Mouse (Mus musculus) E14TG2a.4 (cell line): Measurements from ENCODE around the gene AI837181.

Experiments used
- CTCF ChIP-seq: conservative IDR thresholded peaks from 2 replicates; pipeline ENCODE4 v1.5.1; 2014; ENCODE audit warnings: low read length
- NANOG ChIP-seq: IDR thresholded peaks from 2 replicates; pipeline ENCODE4 v1.6.1; 2014; ENCODE audit warnings: borderline replicate concordance, low read length, mixed read lengths

DNA sequence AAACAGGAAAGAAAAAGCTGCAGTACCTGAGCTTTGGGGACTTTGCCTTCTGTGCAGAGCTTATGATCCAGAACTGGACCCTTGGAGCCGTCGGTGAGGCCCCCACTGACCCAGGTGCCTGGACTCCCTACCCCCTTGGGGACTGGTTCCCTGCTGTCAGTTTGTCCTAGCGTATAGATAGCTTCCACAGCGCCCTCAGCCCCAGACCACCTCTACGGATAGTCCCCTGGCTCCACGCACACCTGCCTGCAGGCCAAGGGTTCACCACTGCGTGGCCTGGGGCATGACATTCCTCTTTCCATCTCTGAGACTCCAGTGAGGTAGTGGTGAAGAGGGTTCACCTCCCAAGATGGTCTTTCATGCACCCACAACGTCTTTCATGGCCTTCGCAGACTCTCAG lies 38.3 kb downstream of the AI837181 start:
- TF ChIP-seq CTCF (no peak), NANOG (no peak)
